Mouse (Mus musculus): ENCODE data around the gene Phtf1. TPM values are rescaled to one million over a fixed set of nuclear protein-coding genes. Genes with fewer than 3 reads are reported as not detected.

The Phtf1 gene
- polyA plus RNA-seq, 1 experiment from 2014 or later, result 28.9 TPM

GRCm38 (mm10) chr3:104032086-104032485 is 64.2 kb downstream of the Phtf1 start:
- Histone ChIP-seq H3K36me3 (0 out of 2 replicates have a peak, but pooled peaks cover under 1% of the 10 kb centered on the region), H3K4me2 (replicated peaks) (no peak overlapping the region), H3K4me3 (no peak overlapping the region), H3K9ac (replicated peaks) (no peak overlapping the region), H3K27ac (replicated peaks) (no peak overlapping the region), H3K9me3 (no peaks in the 10 kb centered on the region), H3K27me3 (no peaks in the 10 kb centered on the region), H3K4me1 (no peaks in the 10 kb centered on the region)
- ATAC-seq (replicated peaks), result no peak
- WGBS, result 93% methylated on average over 1 of the region's 1 CpGs

GRCm38 (mm10) chr3:104032747-104033146 is 64.8 kb downstream of the Phtf1 start:
- peaks cover 3% of the 10 kb centered on the region; the same call in 1 of the 2 replicates for H3K36me3 ChIP-seq
- H3K4me1 ChIP-seq, result no peaks in the 10 kb centered on the region
- no peak overlapping the region for H3K4me2 ChIP-seq (replicated peaks)
- no peak overlapping the region for H3K4me3 ChIP-seq
- no peak for ATAC-seq (replicated peaks)
- no peak overlapping the region for H3K9ac ChIP-seq (replicated peaks)
- H3K9me3 ChIP-seq, result no peaks in the 10 kb centered on the region
- H3K27ac ChIP-seq (replicated peaks), result no peak overlapping the region
- H3K27me3 ChIP-seq, result no peaks in the 10 kb centered on the region
- WGBS, result 84% methylated on average over 1 of the region's 1 CpGs

- 5% methylated on average over 6 of the region's 6 CpGs for WGBS
- peak; percentile 98 for ATAC-seq (replicated peaks)
- H3K4me3 ChIP-seq, result no peak overlapping the region
- no peak overlapping the region for H3K9ac ChIP-seq (replicated peaks)
- no peaks in the 10 kb centered on the region for H3K27me3 ChIP-seq
- H3K9me3 ChIP-seq, result no peaks in the 10 kb centered on the region
- H3K36me3 ChIP-seq, result no peaks in the 10 kb centered on the region
- H3K4me2 ChIP-seq (replicated peaks), result peak overlapping the region; percentile 23
- H3K4me1 ChIP-seq, result peaks cover 12% of the 10 kb centered on the region
- H3K27ac ChIP-seq (replicated peaks), result peak overlapping the region; percentile 82
Observed at GRCm38 (mm10) chr3:104059001-104059622, 91.2 kb downstream of the Phtf1 start.

GRCm38 (mm10) chr3:104069395-104069794 is 101.5 kb downstream of the Phtf1 start:
- no peak for ATAC-seq (replicated peaks)
- Histone ChIP-seq H3K9ac (replicated peaks) (no peak overlapping the region), H3K4me3 (no peak overlapping the region), H3K36me3 (no peaks in the 10 kb centered on the region), H3K4me2 (replicated peaks) (no peak overlapping the region), H3K9me3 (no peaks in the 10 kb centered on the region), H3K27me3 (no peaks in the 10 kb centered on the region), H3K27ac (replicated peaks) (no peak overlapping the region), H3K4me1 (no peaks in the 10 kb centered on the region)

Other genes starting within 250 kb of the Phtf1 start
- gene Olfml3, start 230.1 kb upstream of the Phtf1 start, polyA plus RNA-seq (2015; fragmentation: Nextera tagmentation; extraction: Ambion mirVana), result 5.1 and 5.3 TPM in 2 replicates
- not detected in 2 replicates for gene Gm10964, start 228.7 kb upstream of the Phtf1 start, polyA plus RNA-seq (2015; fragmentation: Nextera tagmentation; extraction: Ambion mirVana)
- 13.0 and 13.5 TPM in 2 replicates for gene Hipk1, start 176.5 kb upstream of the Phtf1 start, polyA plus RNA-seq (2015; fragmentation: Nextera tagmentation; extraction: Ambion mirVana)
- 24.2 and 26.8 TPM in 2 replicates for gene Dclre1b, start 158.7 kb upstream of the Phtf1 start, polyA plus RNA-seq (2015; fragmentation: Nextera tagmentation; extraction: Ambion mirVana)
- gene Ap4b1, start 158.6 kb upstream of the Phtf1 start, polyA plus RNA-seq (2015; fragmentation: Nextera tagmentation; extraction: Ambion mirVana), result 21.4 and 23.5 TPM in 2 replicates
- gene Gm43064, start 158.5 kb upstream of the Phtf1 start, polyA plus RNA-seq (2015; fragmentation: Nextera tagmentation; extraction: Ambion mirVana), result 0.37 TPM in 1 of 2 replicates, not detected in the other
- 0.11 TPM in 1 of 2 replicates, not detected in the other for gene Bcl2l15, start 135.5 kb upstream of the Phtf1 start, polyA plus RNA-seq (2015; fragmentation: Nextera tagmentation; extraction: Ambion mirVana)
- gene Ptpn22, start 108.3 kb upstream of the Phtf1 start, polyA plus RNA-seq (2015; fragmentation: Nextera tagmentation; extraction: Ambion mirVana), result 0.24 and 0.28 TPM in 2 replicates
- 25.6 and 27.0 TPM in 2 replicates for gene Rsbn1, start 54.0 kb upstream of the Phtf1 start, polyA plus RNA-seq (2015; fragmentation: Nextera tagmentation; extraction: Ambion mirVana)

Measured in forebrain, embryonic 15.5 days (tissue).